Comparison of ENCODE assay signal across 10 mouse cellular contexts in the genomic region with DNA sequence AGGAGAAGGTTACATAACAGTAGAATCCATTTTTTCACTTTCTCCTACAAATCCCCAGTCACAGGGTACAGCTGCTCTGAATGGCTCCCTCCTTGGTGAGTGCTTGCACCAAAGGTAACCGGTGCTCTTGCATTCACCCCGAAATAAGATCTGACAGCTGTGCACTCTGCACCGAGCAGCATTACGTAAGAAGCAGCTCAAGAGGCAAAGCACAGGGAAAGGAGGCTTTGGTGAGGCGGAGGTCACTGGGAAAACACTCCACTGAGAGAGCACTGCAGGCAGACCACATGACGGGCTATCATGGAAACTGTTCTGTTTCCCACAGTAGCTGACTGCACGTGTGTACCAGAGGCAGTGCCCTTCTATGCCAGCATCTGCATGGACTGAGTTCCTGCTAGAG.
A peak's percentile ranks its signal among the peaks of the same experiment; 100 is the strongest.
DNase-seq lines count a peak whose midpoint lies in the region; ATAC-seq and TF ChIP-seq lines count a peak whose summit lies in the region.
"Had no signal": no experiment of that assay in that cellular context is flagged by ENCODE, and none has a peak within 500 bp of the region (broad histone marks: within the 10 kb centered on the region; RNA-seq: fewer than 3 reads in every experiment).

No protein-coding gene starts in this region.

- WGBS in embryonic facial prominence, embryonic 15.5 days: 35% methylated on average over 7 of the region's 7 CpGs
- 40% methylated on average over 7 of the region's 7 CpGs for whole genome bisulfite sequencing in lung, adult 2 months

- peak; percentile 47; the same call in 1 of the 2 replicates for ATAC-seq in embryonic facial prominence, embryonic 15.5 days (ENCODE audit: insufficient number of reproducible peaks, low FRiP score, low TSS enrichment, low read depth)
- no peak for ATAC-seq in megakaryocyte-erythroid progenitor cell, adult 5-6 weeks (replicated peaks; ENCODE audit: low FRiP score, low TSS enrichment, poor library complexity, severe bottlenecking)
- ATAC-seq: Patski had no signal

- no peak overlapping the region for H3K9ac ChIP-seq in embryonic facial prominence, embryonic 15.5 days
- H3K9ac ChIP-seq: hindbrain, embryonic 15.5 days had no signal

- H3K4me1 ChIP-seq in embryonic facial prominence, embryonic 15.5 days: peaks cover 24% of the 10 kb centered on the region; the same call in 1 of the 2 replicates
- H3K4me1 ChIP-seq in lung, adult 2 months (ENCODE audit: control insufficient read depth, insufficient read depth, low read length): peaks cover 4% of the 10 kb centered on the region

- no peaks in the 10 kb centered on the region for H3K36me3 ChIP-seq in embryonic facial prominence, embryonic 15.5 days
- H3K36me3 ChIP-seq: hindbrain, embryonic 15.5 days had no signal

- H3K4me2 ChIP-seq in embryonic facial prominence, embryonic 15.5 days (replicated peaks): no peak overlapping the region
- H3K4me2 ChIP-seq: hindbrain, embryonic 15.5 days had no signal

- no peak for TF ChIP-seq CTCF in lung, adult 2 months (IDR thresholded peaks at IDR 0.05; ENCODE audit: insufficient read depth, low read length)

- H3K4me3 ChIP-seq in embryonic facial prominence, embryonic 15.5 days (replicated peaks): no peak overlapping the region
- H3K4me3 ChIP-seq in lung, adult 2 months (replicated peaks; ENCODE audit: extremely low read depth, low read depth, low read length): peak overlapping the region; percentile 36
- H3K4me3 ChIP-seq: hindbrain, embryonic 15.5 days had no signal

- no peak for TF ChIP-seq POLR2A in lung, adult 2 months (IDR thresholded peaks at IDR 0.05; ENCODE audit: borderline replicate concordance, extremely low read depth, low read depth, low read length)

- no peak overlapping the region for H3K27ac ChIP-seq in embryonic facial prominence, embryonic 15.5 days (replicated peaks)
- H3K27ac ChIP-seq: hindbrain, embryonic 15.5 days had no signal

- no peaks in the 10 kb centered on the region for H3K9me3 ChIP-seq in embryonic facial prominence, embryonic 15.5 days (replicated peaks)
- H3K9me3 ChIP-seq: hindbrain, embryonic 15.5 days had no signal

- DNase-seq in heart, adult 11 months: peak; percentile 98
- no peak for DNase-seq in heart, adult 8-10 months (ENCODE audit: low spot score)
- peak; percentile 45 to 68 for DNase-seq in kidney, adult 8-10 months
- DNase-seq in lung, adult 2 months: peak; percentile 41
- DNase-seq in skeletal muscle tissue, adult 2 months (ENCODE audit: low read depth, low spot score): peak; percentile 49
- DNase-seq in spleen, postnatal 4 days (ENCODE audit: low spot score in 2 of 2): no peak

- no peaks in the 10 kb centered on the region for H3K27me3 ChIP-seq in embryonic facial prominence, embryonic 15.5 days
- H3K27me3 ChIP-seq: hindbrain, embryonic 15.5 days; Patski had no signal

Comparison
In these comparisons a context has a peak if more than half of its experiments do, and no peak if none do; other contexts are left out.
1. DNase-seq: peak in heart, adult 11 months (single experiment), kidney, adult 8-10 months (2 of 2), lung, adult 2 months (single experiment) and skeletal muscle tissue, adult 2 months (single experiment); none in heart, adult 8-10 months (single experiment) and spleen, postnatal 4 days (0 of 2).